Mouse (Mus musculus) forebrain, embryonic 10.5 days (tissue): ENCODE results near the gene Zbtb17. TPM values are rescaled to one million over a fixed set of nuclear protein-coding genes. Genes with fewer than 3 reads are reported as not detected.

ENCODE experiments used
- DNase-seq: peaks from one replicate; pipeline ENCODE4 v3.0.0-alpha.2; 2017; ENCODE audit warnings: low spot score; ENCODE audit errors: extremely low spot score
- H3K27ac ChIP-seq: fragments of 300-500 bp; sonication (generic); 2 replicates; pipeline ENCODE4 v1.5.1; 2016; ENCODE audit warnings: mild to moderate bottlenecking
- H3K27me3 ChIP-seq: fragments of 300-500 bp; sonication (generic); 2 replicates; pipeline ENCODE4 v1.6.1; 2016; ENCODE audit warnings: mild to moderate bottlenecking; ENCODE audit not compliant: poor library complexity, severe bottlenecking
- H3K36me3 ChIP-seq: fragments of 300-500 bp; sonication (generic); replicated peaks from 2 replicates; pipeline ENCODE4 v1.6.1; 2016; ENCODE audit warnings: mild to moderate bottlenecking, moderate library complexity
- H3K4me1 ChIP-seq: fragments of 300-500 bp; sonication (generic); 2 replicates; pipeline ENCODE4 v1.6.1; 2016
- H3K4me3 ChIP-seq: fragments of 300-500 bp; sonication (generic); 2 replicates; pipeline ENCODE4 v1.5.1; 2016; ENCODE audit warnings: mild to moderate bottlenecking, moderate library complexity
- H3K9me3 ChIP-seq: fragments of 300-500 bp; sonication (generic); 2 replicates; pipeline ENCODE4 v1.6.1; 2016; ENCODE audit warnings: mild to moderate bottlenecking, moderate library complexity
- WGBS: fragments of 180-500 bp; shearing (Covaris S2); methylation state at CpG from one replicate; pipeline ENCODE4 v1.1.7; 2016; 5-methylcytosine and 5-hydroxymethylcytosine counted together
- polyA plus RNA-seq: library from polyadenylated mRNA; unstranded; fragments of >200 nt; fragmentation: Nextera tagmentation; extraction: Ambion mirVana; gene quantifications from 2 replicates; pipeline ENCODE4 v1.2.1, GENCODE M21; 2016

The Zbtb17 gene
- polyA plus RNA-seq, 1 experiment from 2014 or later, result 58.9 TPM

DNA sequence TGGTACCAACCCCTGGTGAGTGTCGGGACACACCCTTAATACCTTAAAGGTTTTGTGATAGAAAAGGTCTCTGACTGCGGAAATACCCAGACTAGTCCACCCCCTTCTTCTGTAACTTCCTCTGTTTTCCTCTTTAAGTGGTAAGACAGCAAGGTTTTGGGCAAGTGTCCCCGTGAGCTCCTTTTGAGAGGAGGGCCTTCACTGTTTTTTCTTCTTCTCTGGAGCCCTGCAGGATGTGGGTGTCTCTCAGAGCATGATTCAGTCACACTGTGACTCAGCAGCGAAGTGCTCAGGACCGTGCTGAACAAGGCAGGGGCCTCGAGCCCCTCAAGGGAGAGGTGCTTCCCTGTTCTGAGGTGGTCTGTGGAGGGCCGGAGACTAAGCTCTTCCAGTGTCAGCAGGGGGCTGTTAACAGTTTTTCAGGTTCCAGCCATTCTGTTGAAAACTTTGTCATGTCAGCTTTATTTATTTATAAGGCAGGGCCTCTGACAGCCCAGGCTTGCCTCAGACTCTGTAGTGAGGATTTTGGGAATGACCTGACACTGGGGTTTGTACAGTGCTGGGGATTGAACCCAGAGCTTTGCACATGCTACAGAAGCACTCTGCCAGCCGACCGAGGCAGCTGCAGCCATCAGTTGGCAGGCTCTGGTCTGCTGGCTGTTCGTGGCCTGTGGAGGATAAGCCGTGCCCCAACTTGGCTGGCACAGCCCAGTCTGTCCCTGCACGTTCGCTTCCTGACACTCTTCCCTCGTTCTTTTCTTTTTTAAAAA is 10.3 kb downstream of the Zbtb17 start:
- WGBS, result 88% methylated on average over 14 of the region's 14 CpGs
- Histone ChIP-seq H3K27me3 (no peaks in the 10 kb centered on the region), H3K4me1 (peaks cover 25% of the 10 kb centered on the region), H3K36me3 (peaks cover 78% of the 10 kb centered on the region), H3K4me3 (no peak overlapping the region), H3K9me3 (no peaks in the 10 kb centered on the region), H3K27ac (no peak overlapping the region)
- no peak for DNase-seq

- Histone ChIP-seq H3K36me3 (peaks cover 78% of the 10 kb centered on the region), H3K9me3 (no peaks in the 10 kb centered on the region), H3K4me3 (no peak overlapping the region), H3K27me3 (no peaks in the 10 kb centered on the region), H3K4me1 (peaks cover 26% of the 10 kb centered on the region), H3K27ac (no peak overlapping the region)
- DNase-seq, result no peak
- WGBS, result 81% methylated on average over 4 of the region's 4 CpGs
These were observed 11.1 kb downstream of the Zbtb17 start for GRCm38 (mm10) chr4:141455526-141455925.

DNA sequence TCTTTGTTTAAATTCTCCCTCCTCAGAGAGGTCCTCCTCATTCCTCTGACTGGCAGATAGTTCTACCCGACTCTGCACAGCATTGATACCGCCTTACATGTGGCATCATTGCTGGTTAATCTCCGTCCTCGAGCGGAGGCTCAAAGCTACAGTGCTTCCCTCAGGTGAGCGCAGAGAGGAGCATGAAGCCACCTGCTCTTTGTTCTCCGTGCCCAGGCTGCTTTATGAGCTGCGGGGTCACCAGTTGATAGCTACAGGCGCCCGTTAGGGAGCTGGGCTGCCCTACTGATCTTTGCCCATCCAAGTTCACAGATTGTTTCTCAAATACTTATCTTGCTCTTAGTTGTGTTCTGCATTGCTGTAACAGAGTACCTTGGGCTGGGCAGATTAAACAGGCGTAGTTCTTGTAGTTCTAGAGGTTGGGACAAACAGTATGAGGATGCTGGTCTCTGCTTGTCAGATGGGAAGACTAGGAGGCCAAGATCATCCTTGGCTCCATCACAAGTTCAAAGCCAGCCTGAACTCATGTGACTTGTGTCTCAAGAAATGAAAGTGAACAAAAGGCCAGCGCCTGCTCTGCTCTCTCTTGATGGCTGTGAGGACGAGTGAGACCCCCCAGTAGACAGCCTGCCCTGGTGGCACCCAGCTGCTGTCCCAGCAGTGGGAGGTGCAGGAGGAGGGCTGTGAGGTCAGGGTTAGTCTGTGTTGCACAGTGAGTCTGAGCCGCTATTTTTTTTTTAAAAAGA is 11.9 kb downstream of the Zbtb17 start:
- 95% methylated on average over 14 of the region's 14 CpGs for WGBS
- no peaks in the 10 kb centered on the region for H3K27me3 ChIP-seq
- peaks cover 76% of the 10 kb centered on the region for H3K36me3 ChIP-seq
- peaks cover 34% of the 10 kb centered on the region for H3K4me1 ChIP-seq
- no peaks in the 10 kb centered on the region for H3K9me3 ChIP-seq
- DNase-seq, result no peak
- no peak overlapping the region for H3K4me3 ChIP-seq
- H3K27ac ChIP-seq, result no peak overlapping the region

DNA sequence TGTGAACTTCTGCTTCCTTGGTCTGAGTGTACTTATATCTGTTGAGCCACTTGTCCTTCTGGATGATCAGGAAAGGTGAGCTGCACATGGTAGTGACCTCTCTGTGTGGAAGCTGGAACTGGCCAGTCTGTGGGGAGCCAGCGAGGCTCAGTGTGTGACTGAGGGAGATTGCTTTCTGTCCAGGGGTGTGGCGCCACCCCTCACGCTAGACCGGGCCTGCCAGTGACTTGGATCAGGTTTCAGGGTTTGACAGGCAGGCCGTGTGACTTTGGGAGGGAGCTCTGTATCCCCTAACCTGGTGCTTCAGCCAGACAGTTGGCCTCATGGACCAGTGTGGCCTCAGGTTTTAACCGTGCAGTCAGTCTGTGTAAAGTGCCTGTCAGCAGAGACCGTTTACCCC is 13.8 kb downstream of the Zbtb17 start:
- H3K36me3 ChIP-seq, result peaks cover 76% of the 10 kb centered on the region

GRCm38 (mm10) chr4:141458888-141459287 is 14.4 kb downstream of the Zbtb17 start:
- DNase-seq, result no peak
- no peak overlapping the region for H3K4me3 ChIP-seq
- H3K36me3 ChIP-seq, result peaks cover 76% of the 10 kb centered on the region
- no peaks in the 10 kb centered on the region for H3K27me3 ChIP-seq
- peak overlapping the region; percentile 65; the same call in 1 of the 2 replicates for H3K27ac ChIP-seq
- no peaks in the 10 kb centered on the region for H3K9me3 ChIP-seq
- peaks cover 37% of the 10 kb centered on the region for H3K4me1 ChIP-seq
- 70% methylated on average over 3 of the region's 3 CpGs for WGBS

More for the DNA sequence above, 13.8 kb downstream of the Zbtb17 start:
- Histone ChIP-seq H3K27me3 (no peaks in the 10 kb centered on the region), H3K4me1 (peaks cover 37% of the 10 kb centered on the region), H3K9me3 (no peaks in the 10 kb centered on the region), H3K27ac (peak overlapping the region; percentile 65), H3K4me3 (peak overlapping the region; percentile 4; the same call in 1 of the 2 replicates)
- 17% methylated on average over 7 of the region's 7 CpGs for WGBS
- peak; percentile 42 for DNase-seq

DNA sequence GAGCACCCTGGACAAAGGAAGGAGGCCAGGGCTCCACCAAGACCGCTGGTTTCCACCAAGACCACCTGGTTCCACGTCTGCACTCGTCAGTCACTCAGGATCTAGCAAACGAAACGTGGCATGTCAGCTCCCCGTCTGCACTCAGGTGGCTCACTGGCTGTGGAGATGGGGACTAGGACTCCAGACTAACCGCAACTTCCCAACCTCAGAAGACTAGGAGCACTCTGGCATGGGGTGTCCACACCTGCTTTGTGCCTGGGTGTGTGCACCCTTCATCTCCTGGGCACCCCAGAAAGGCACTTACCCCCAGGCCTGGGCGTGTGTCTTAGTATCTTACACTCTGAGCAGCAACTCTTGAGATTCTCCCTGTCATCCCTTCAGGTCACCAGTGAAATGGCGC is 15.3 kb downstream of the Zbtb17 start:
- H3K36me3 ChIP-seq, result peaks cover 82% of the 10 kb centered on the region
- H3K27me3 ChIP-seq, result no peaks in the 10 kb centered on the region
- H3K27ac ChIP-seq, result no peak overlapping the region
- DNase-seq, result no peak
- peaks cover 37% of the 10 kb centered on the region for H3K4me1 ChIP-seq
- no peaks in the 10 kb centered on the region for H3K9me3 ChIP-seq
- WGBS, result 91% methylated on average over 9 of the region's 9 CpGs
- H3K4me3 ChIP-seq, result no peak overlapping the region

DNA sequence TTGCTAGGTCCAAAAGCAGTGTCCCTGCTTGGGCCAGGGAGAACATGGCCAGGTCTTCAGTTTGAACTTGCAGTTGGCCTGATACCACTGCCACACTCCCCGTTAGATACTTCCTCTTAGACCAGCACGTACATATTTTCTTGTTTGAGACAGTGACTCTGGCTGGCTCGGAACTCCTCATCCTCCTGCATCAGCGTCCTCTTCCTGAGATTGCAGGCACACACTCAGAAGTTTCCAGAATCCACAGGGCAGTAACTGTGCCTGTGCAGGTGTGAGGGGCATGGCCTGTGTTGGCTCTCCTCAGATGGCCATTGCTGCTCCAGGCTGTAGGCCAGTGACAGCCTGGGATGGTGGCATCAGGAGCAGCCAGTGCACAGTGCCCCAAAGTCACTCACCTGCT is 16.0 kb downstream of the Zbtb17 start:
- no peak for DNase-seq
- no peaks in the 10 kb centered on the region for H3K27me3 ChIP-seq
- H3K9me3 ChIP-seq, result no peaks in the 10 kb centered on the region
- H3K36me3 ChIP-seq, result peaks cover 88% of the 10 kb centered on the region
- H3K4me3 ChIP-seq, result no peak overlapping the region
- 91% methylated on average over 4 of the region's 4 CpGs for WGBS
- H3K27ac ChIP-seq, result no peak overlapping the region
- peaks cover 35% of the 10 kb centered on the region for H3K4me1 ChIP-seq

GRCm38 (mm10) chr4:141461088-141461487 is 16.6 kb downstream of the Zbtb17 start:
- 73% methylated on average over 12 of the region's 12 CpGs for WGBS
- peaks cover 32% of the 10 kb centered on the region for H3K4me1 ChIP-seq
- H3K27ac ChIP-seq, result peak overlapping the region; percentile 22; the same call in 1 of the 2 replicates
- H3K4me3 ChIP-seq, result no peak overlapping the region
- peaks cover 88% of the 10 kb centered on the region for H3K36me3 ChIP-seq
- no peak for DNase-seq
- H3K9me3 ChIP-seq, result no peaks in the 10 kb centered on the region
- no peaks in the 10 kb centered on the region for H3K27me3 ChIP-seq

GRCm38 (mm10) chr4:141461576-141461975 is 17.1 kb downstream of the Zbtb17 start:
- H3K27me3 ChIP-seq, result no peaks in the 10 kb centered on the region
- no peaks in the 10 kb centered on the region for H3K9me3 ChIP-seq
- H3K27ac ChIP-seq, result no peak overlapping the region
- DNase-seq, result no peak
- H3K4me1 ChIP-seq, result peaks cover 32% of the 10 kb centered on the region
- no peak overlapping the region for H3K4me3 ChIP-seq
- WGBS, result 95% methylated on average over 12 of the region's 12 CpGs
- peaks cover 88% of the 10 kb centered on the region for H3K36me3 ChIP-seq

GRCm38 (mm10) chr4:141463472-141463871 is 19.0 kb downstream of the Zbtb17 start:
- Histone ChIP-seq H3K36me3 (peaks cover 93% of the 10 kb centered on the region), H3K9me3 (no peaks in the 10 kb centered on the region), H3K27ac (no peak overlapping the region), H3K27me3 (no peaks in the 10 kb centered on the region), H3K4me3 (no peak overlapping the region), H3K4me1 (peaks cover 23% of the 10 kb centered on the region)
- no peak for DNase-seq
- 88% methylated on average over 14 of the region's 14 CpGs for WGBS

DNA sequence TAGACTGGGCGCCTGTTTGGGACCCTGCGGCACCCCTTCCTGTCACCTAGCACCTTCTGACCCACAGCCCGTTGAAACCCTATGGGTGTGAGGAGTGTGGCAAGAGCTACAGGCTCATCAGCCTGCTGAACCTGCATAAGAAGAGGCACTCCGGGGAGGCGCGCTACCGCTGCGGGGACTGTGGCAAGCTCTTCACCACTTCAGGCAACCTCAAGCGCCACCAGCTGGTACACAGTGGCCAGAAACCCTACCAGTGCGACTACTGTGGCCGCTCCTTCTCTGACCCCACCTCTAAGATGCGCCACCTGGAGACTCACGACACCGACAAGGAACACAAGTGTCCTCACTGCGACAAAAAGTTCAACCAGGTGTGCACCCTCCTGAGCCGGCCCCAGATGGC is 20.3 kb downstream of the Zbtb17 start:
- Histone ChIP-seq H3K4me1 (peaks cover 13% of the 10 kb centered on the region), H3K36me3 (peaks cover 96% of the 10 kb centered on the region), H3K4me3 (no peak overlapping the region), H3K27me3 (no peaks in the 10 kb centered on the region), H3K9me3 (no peaks in the 10 kb centered on the region), H3K27ac (no peak overlapping the region)
- WGBS, result 81% methylated on average over 16 of the region's 16 CpGs
- DNase-seq, result no peak

DNA sequence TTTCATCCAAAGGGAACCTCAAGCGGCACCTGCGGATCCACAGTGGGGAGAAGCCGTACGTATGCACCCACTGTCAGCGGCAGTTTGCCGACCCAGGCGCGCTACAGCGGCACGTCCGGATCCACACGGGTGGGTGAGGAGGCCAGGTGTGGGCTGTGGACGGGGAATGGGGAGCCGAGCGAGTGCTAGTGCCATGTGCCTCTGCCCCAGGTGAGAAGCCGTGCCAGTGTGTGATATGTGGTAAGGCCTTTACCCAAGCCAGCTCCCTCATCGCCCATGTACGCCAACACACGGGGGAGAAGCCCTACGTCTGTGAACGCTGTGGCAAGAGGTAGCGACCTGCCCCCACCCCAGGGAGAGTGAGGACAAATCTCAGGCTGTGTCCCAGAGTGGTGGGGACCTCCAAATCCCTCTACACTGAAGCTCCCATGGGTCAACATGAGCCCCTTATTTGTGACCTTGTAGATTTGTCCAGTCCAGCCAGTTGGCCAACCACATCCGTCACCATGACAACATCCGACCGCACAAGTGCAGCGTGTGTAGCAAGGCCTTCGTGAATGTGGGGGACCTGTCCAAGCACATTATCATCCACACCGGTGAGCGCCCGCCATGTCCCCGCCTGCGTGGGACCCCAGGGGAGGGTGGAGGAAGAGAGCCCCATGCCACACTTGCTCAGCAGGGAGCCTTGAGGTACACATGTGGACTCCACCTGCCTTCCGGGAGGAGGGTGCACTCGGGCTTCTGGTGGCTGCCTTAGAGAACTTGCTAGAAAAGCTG is 21.2 kb downstream of the Zbtb17 start:
- Histone ChIP-seq H3K4me1 (peaks cover 10% of the 10 kb centered on the region), H3K9me3 (no peaks in the 10 kb centered on the region), H3K27ac (no peak overlapping the region), H3K36me3 (peaks cover 96% of the 10 kb centered on the region), H3K4me3 (no peak overlapping the region), H3K27me3 (no peaks in the 10 kb centered on the region)
- no peak for DNase-seq
- 94% methylated on average over 34 of the region's 34 CpGs for WGBS
